Mouse (Mus musculus) gastrocnemius, postnatal 36 days (tissue): ENCODE data around the gene Grin3b. TPM values are rescaled to one million over a fixed set of nuclear protein-coding genes. Genes with fewer than 3 reads are reported as not detected.

ENCODE experiments used
- DNase-seq, 2 experiments: peaks; one replicate each; pipeline ENCODE4 v3.0.0; 2022
- intact Hi-C: fragments of 180-260 bp; cut with DNase I; formaldehyde crosslinking; loops from one replicate; pipeline ENCODE4 v1.15.1; 2025
- total RNA-seq, 2 experiments: library from RNA; stranded (reverse); gene quantifications; 2 replicates each; pipeline ENCODE4 v1.2.3; 2021

Grin3b gene
- total RNA-seq, 2 experiments from 2014 or later: 0.07 to 0.15 TPM

- peak; percentile 50 for DNase-seq
Measured at GRCm38 (mm10) chr10:79986232-79986878, 15.8 kb downstream of the Grin3b start.

GRCm38 (mm10) chr10:79986963-79987362 lies 16.4 kb downstream of the Grin3b start:
- intact Hi-C loops: loop anchor here (5.0 kb wide), 1 partner anchor 125 kb away; no protein-coding TSS in a partner anchor
- DNase-seq: peak; percentile 76 to 85

More at GRCm38 (mm10) chr10:79986232-79986878, 15.8 kb downstream of the Grin3b start:
- intact Hi-C loops: loop anchor here (5.0 kb wide), 1 partner anchor 126 kb away; no protein-coding TSS in a partner anchor

GRCm38 (mm10) chr10:79987771-79988505 lies 17.4 kb downstream of the Grin3b start:
- intact Hi-C loops: loop anchor here (5.0 kb wide), 1 partner anchor 124 kb away; no protein-coding TSS in a partner anchor
- no peak for DNase-seq

- peak; percentile 36 to 44 for DNase-seq
- intact Hi-C loops: loop anchor here (5.0 kb wide), 1 partner anchor 124 kb away; no protein-coding TSS in a partner anchor
Measured at GRCm38 (mm10) chr10:79988506-79989271, 18.2 kb downstream of the Grin3b start, which contains the start of gene Cnn2. Gene Cnn2, plus strand, starts transcription at chr10:79988584.

- intact Hi-C loops: loop anchor here (5.0 kb wide), 1 partner anchor 123 kb away; no protein-coding TSS in a partner anchor
- no peak for DNase-seq
Measured at GRCm38 (mm10) chr10:79989272-79989786, 18.8 kb downstream of the Grin3b start.

- no peak for DNase-seq
- intact Hi-C loops: loop anchor here (5.0 kb wide), 1 partner anchor 122 kb away; no protein-coding TSS in a partner anchor
Measured at GRCm38 (mm10) chr10:79989870-79990269, 19.4 kb downstream of the Grin3b start.

- intact Hi-C loops: no loop called here
- no peak for DNase-seq
Measured at GRCm38 (mm10) chr10:79991099-79991498, 20.6 kb downstream of the Grin3b start.

- intact Hi-C loops: no loop called here
- DNase-seq: no peak
Measured at GRCm38 (mm10) chr10:79991548-79991947, 21.0 kb downstream of the Grin3b start.

- intact Hi-C loops: no loop called here
- no peak for DNase-seq
Measured at GRCm38 (mm10) chr10:79994397-79995115, 24.0 kb downstream of the Grin3b start.

GRCm38 (mm10) chr10:79995636-79996035 lies 25.1 kb downstream of the Grin3b start:
- DNase-seq: no peak
- intact Hi-C loops: no loop called here

- intact Hi-C loops: no loop called here
- DNase-seq: peak; percentile 96 to 98
Measured at GRCm38 (mm10) chr10:79996272-79997033, 25.9 kb downstream of the Grin3b start, which contains the start of gene Abca7. Gene Abca7, plus strand, starts transcription at chr10:79996494.

- DNase-seq: peak in 1 of 2 experiments; percentile 46
- intact Hi-C loops: no loop called here
Measured at GRCm38 (mm10) chr10:79997034-79997760, 26.7 kb downstream of the Grin3b start.

- intact Hi-C loops: no loop called here
- no peak for DNase-seq
Measured at GRCm38 (mm10) chr10:79997819-79998218, 27.3 kb downstream of the Grin3b start.

- intact Hi-C loops: no loop called here
- no peak for DNase-seq
Measured at GRCm38 (mm10) chr10:80001945-80002344, 31.4 kb downstream of the Grin3b start.

- DNase-seq: no peak
- intact Hi-C loops: no loop called here
Measured at GRCm38 (mm10) chr10:80002829-80003228, 32.3 kb downstream of the Grin3b start.

GRCm38 (mm10) chr10:80003374-80004232 lies 33.1 kb downstream of the Grin3b start:
- DNase-seq: no peak
- intact Hi-C loops: no loop called here

- intact Hi-C loops: no loop called here
Measured at GRCm38 (mm10) chr10:80004233-80004705, 33.8 kb downstream of the Grin3b start.

More at GRCm38 (mm10) chr10:80004233-80004705, 33.8 kb downstream of the Grin3b start:
- DNase-seq: no peak
